21 mouse cellular contexts compared by ENCODE assay signal in genomic region chr6:136483531-136483930, GRCm38 (mm10).
"Had no signal": no experiment of that assay in that cellular context is flagged by ENCODE, and none has a peak within 500 bp of the region (broad histone marks: within the 10 kb centered on the region; RNA-seq: fewer than 3 reads in every experiment).

No protein-coding gene starts in this region.

- H3K9ac ChIP-seq: liver, embryonic 15.5 days; liver, postnatal 0 days; lung, embryonic 15.5 days; midbrain, embryonic 12.5 days; neural tube, embryonic 13.5 days; neural tube, embryonic 15.5 days had no signal

- H3K27me3 ChIP-seq: liver, embryonic 15.5 days; lung, embryonic 15.5 days; midbrain, embryonic 12.5 days; neural tube, embryonic 13.5 days; neural tube, embryonic 15.5 days had no signal

- H3K36me3 ChIP-seq: liver, embryonic 15.5 days; lung, embryonic 15.5 days; midbrain, embryonic 10.5 days; midbrain, embryonic 12.5 days; neural tube, embryonic 13.5 days; neural tube, embryonic 15.5 days had no signal

- H3K4me1 ChIP-seq: liver, embryonic 15.5 days; lung, embryonic 15.5 days had no signal

- H3K9me3 ChIP-seq: liver, embryonic 15.5 days had no signal

- H3K27ac ChIP-seq: liver, embryonic 15.5 days; lung, embryonic 15.5 days; midbrain, embryonic 10.5 days; midbrain, embryonic 12.5 days; neural tube, embryonic 13.5 days; neural tube, embryonic 15.5 days had no signal

- H3K4me3 ChIP-seq: liver, embryonic 15.5 days; lung, embryonic 15.5 days; midbrain, embryonic 10.5 days; midbrain, embryonic 12.5 days; myocyte; neural tube, embryonic 13.5 days; neural tube, embryonic 15.5 days had no signal

- DNase-seq: liver, postnatal 0 days; lung, adult 2 months; lung, postnatal 14 days; lung, postnatal 36 days; midbrain, embryonic 14.5 days; right cerebral cortex, adult 18-20 months; right cerebral cortex, postnatal 25 days; right cerebral cortex, postnatal 4 days; spleen, adult 18-20 months; thymus, adult 18-20 months; thymus, postnatal 14 days; thymus, postnatal 36 days had no signal

- ATAC-seq: liver, postnatal 0 days; lung, postnatal 0 days; midbrain, embryonic 16.5 days had no signal

- H3K4me2 ChIP-seq: liver, embryonic 15.5 days; lung, embryonic 15.5 days; midbrain, embryonic 12.5 days; neural tube, embryonic 13.5 days; neural tube, embryonic 15.5 days had no signal
